Mouse (Mus musculus) embryonic fibroblast, embryonic 13.5 days (primary cell): Measurements from ENCODE around the gene Olfr395.

Source experiments
- CTCF ChIP-seq: IDR thresholded peaks from 2 replicates; pipeline ENCODE4 v1.5.1; 2011; ENCODE audit warnings: mild to moderate bottlenecking, control low read depth, low read length, moderate library complexity, borderline replicate concordance; ENCODE audit not compliant: insufficient read depth
- POLR2A ChIP-seq: IDR thresholded peaks from 2 replicates; pipeline ENCODE4 v1.6.1; 2011; ENCODE audit warnings: low read depth, mild to moderate bottlenecking, control low read depth, low read length, moderate library complexity

- TF ChIP-seq POLR2A (no peak), CTCF (no peak)
Measured at GRCm38 (mm10) chr11:73890671-73891070, 18.4 kb downstream of the Olfr395 start, which contains the start of gene Olfr394.
